Mouse (Mus musculus): ENCODE data around the gene Ccng2.
A peak's percentile ranks its signal among the peaks of the same experiment; 100 is the strongest.

Ccng2 gene

GRCm38 (mm10) chr5:93265801-93266580, 1.1 kb upstream of the Ccng2 start:
- TF ChIP-seq CTCF (conservative IDR thresholded peaks at IDR 0.05; ENCODE audit: low read length) (no peak), POU5F1 (IDR thresholded peaks at IDR 0.05; ENCODE audit: borderline replicate concordance, low read length) (no peak), NANOG (IDR thresholded peaks at IDR 0.05; ENCODE audit: borderline replicate concordance, low read length) (no peak)
- peaks cover 33% of the 10 kb centered on the region for H3K4me1 ChIP-seq (replicated peaks; ENCODE audit: low read depth, low read length)
- peak overlapping the region; percentile 100 for H3K4me3 ChIP-seq (replicated peaks; ENCODE audit: low read length)
- H3K27me3 ChIP-seq (ENCODE audit: insufficient read depth, low read length) = no peaks in the 10 kb centered on the region
- peaks cover 17% of the 10 kb centered on the region for H3K36me3 ChIP-seq (ENCODE audit: insufficient read depth, low read length)
- H3K9me3 ChIP-seq (ENCODE audit: low read length) = no peaks in the 10 kb centered on the region

GRCm38 (mm10) chr5:93267851-93268606, 972 bp downstream of the Ccng2 start:
- H3K4me1 ChIP-seq (replicated peaks; ENCODE audit: low read depth, low read length) = peaks cover 33% of the 10 kb centered on the region
- no peaks in the 10 kb centered on the region for H3K27me3 ChIP-seq (ENCODE audit: insufficient read depth, low read length)
- TF ChIP-seq CTCF (conservative IDR thresholded peaks at IDR 0.05; ENCODE audit: low read length) = no peak
- no peak for TF ChIP-seq POU5F1 (IDR thresholded peaks at IDR 0.05; ENCODE audit: borderline replicate concordance, low read length)
- no peak for TF ChIP-seq NANOG (IDR thresholded peaks at IDR 0.05; ENCODE audit: borderline replicate concordance, low read length)
- no peaks in the 10 kb centered on the region for H3K9me3 ChIP-seq (ENCODE audit: low read length)
- H3K4me3 ChIP-seq (replicated peaks; ENCODE audit: low read length) = peak overlapping the region; percentile 100
- peaks cover 37% of the 10 kb centered on the region for H3K36me3 ChIP-seq (ENCODE audit: insufficient read depth, low read length)

GRCm38 (mm10) chr5:93270095-93270494, 3.0 kb downstream of the Ccng2 start:
- Histone ChIP-seq H3K4me3 (replicated peaks; ENCODE audit: low read length) (no peak overlapping the region), H3K27me3 (ENCODE audit: insufficient read depth, low read length) (no peaks in the 10 kb centered on the region), H3K36me3 (ENCODE audit: insufficient read depth, low read length) (peaks cover 58% of the 10 kb centered on the region), H3K4me1 (replicated peaks; ENCODE audit: low read depth, low read length) (peaks cover 26% of the 10 kb centered on the region), H3K9me3 (ENCODE audit: low read length) (no peaks in the 10 kb centered on the region)
- TF ChIP-seq CTCF (conservative IDR thresholded peaks at IDR 0.05; ENCODE audit: low read length) (no peak), POU5F1 (IDR thresholded peaks at IDR 0.05; ENCODE audit: borderline replicate concordance, low read length) (no peak), NANOG (IDR thresholded peaks at IDR 0.05; ENCODE audit: borderline replicate concordance, low read length) (no peak)

- TF ChIP-seq POU5F1 (IDR thresholded peaks at IDR 0.05; ENCODE audit: borderline replicate concordance, low read length) (no peak), CTCF (conservative IDR thresholded peaks at IDR 0.05; ENCODE audit: low read length) (no peak), NANOG (IDR thresholded peaks at IDR 0.05; ENCODE audit: borderline replicate concordance, low read length) (no peak)
- H3K27me3 ChIP-seq (ENCODE audit: insufficient read depth, low read length) = no peaks in the 10 kb centered on the region
Measured at GRCm38 (mm10) chr5:93270721-93271120, 3.7 kb downstream of the Ccng2 start.

GRCm38 (mm10) chr5:93282446-93283107, 15.5 kb downstream of the Ccng2 start:
- H3K36me3 ChIP-seq (ENCODE audit: insufficient read depth, low read length) = peaks cover 6% of the 10 kb centered on the region; the same call in 1 of the 2 replicates
- TF ChIP-seq CTCF (conservative IDR thresholded peaks at IDR 0.05; ENCODE audit: low read length) (no peak), NANOG (IDR thresholded peaks at IDR 0.05; ENCODE audit: borderline replicate concordance, low read length) (no peak)
- H3K4me1 ChIP-seq (replicated peaks; ENCODE audit: low read depth, low read length) = peaks cover 12% of the 10 kb centered on the region
- no peaks in the 10 kb centered on the region for H3K27me3 ChIP-seq (ENCODE audit: insufficient read depth, low read length)
- H3K9me3 ChIP-seq (ENCODE audit: low read length) = no peaks in the 10 kb centered on the region
- H3K4me3 ChIP-seq (replicated peaks; ENCODE audit: low read length) = no peak overlapping the region

More at GRCm38 (mm10) chr5:93270721-93271120, 3.7 kb downstream of the Ccng2 start:
- H3K4me3 ChIP-seq (replicated peaks; ENCODE audit: low read length) = no peak overlapping the region
- peaks cover 23% of the 10 kb centered on the region for H3K4me1 ChIP-seq (replicated peaks; ENCODE audit: low read depth, low read length)
- H3K36me3 ChIP-seq (ENCODE audit: insufficient read depth, low read length) = peaks cover 64% of the 10 kb centered on the region
- H3K9me3 ChIP-seq (ENCODE audit: low read length) = no peaks in the 10 kb centered on the region

GRCm38 (mm10) chr5:93283109-93283508, 16.1 kb downstream of the Ccng2 start:
- no peak for TF ChIP-seq POU5F1 (IDR thresholded peaks at IDR 0.05; ENCODE audit: borderline replicate concordance, low read length)
- no peak for TF ChIP-seq CTCF (conservative IDR thresholded peaks at IDR 0.05; ENCODE audit: low read length)
- TF ChIP-seq NANOG (IDR thresholded peaks at IDR 0.05; ENCODE audit: borderline replicate concordance, low read length) = no peak
- Histone ChIP-seq H3K4me3 (replicated peaks; ENCODE audit: low read length) (no peak overlapping the region), H3K4me1 (replicated peaks; ENCODE audit: low read depth, low read length) (peaks cover 12% of the 10 kb centered on the region), H3K27me3 (ENCODE audit: insufficient read depth, low read length) (no peaks in the 10 kb centered on the region), H3K9me3 (ENCODE audit: low read length) (no peaks in the 10 kb centered on the region), H3K36me3 (ENCODE audit: insufficient read depth, low read length) (peaks cover under 1% of the 10 kb centered on the region; the same call in 1 of the 2 replicates)

GRCm38 (mm10) chr5:93288553-93288952, 21.5 kb downstream of the Ccng2 start:
- H3K9me3 ChIP-seq (ENCODE audit: low read length) = peaks cover 10% of the 10 kb centered on the region
- TF ChIP-seq CTCF (conservative IDR thresholded peaks at IDR 0.05; ENCODE audit: low read length) = no peak

GRCm38 (mm10) chr5:93290282-93290681, 23.2 kb downstream of the Ccng2 start:
- Histone ChIP-seq H3K4me1 (replicated peaks; ENCODE audit: low read depth, low read length) (no peaks in the 10 kb centered on the region), H3K36me3 (ENCODE audit: insufficient read depth, low read length) (no peaks in the 10 kb centered on the region), H3K9me3 (ENCODE audit: low read length) (peaks cover 10% of the 10 kb centered on the region), H3K4me3 (replicated peaks; ENCODE audit: low read length) (no peak overlapping the region), H3K27me3 (ENCODE audit: insufficient read depth, low read length) (no peaks in the 10 kb centered on the region)
- no peak for TF ChIP-seq POU5F1 (IDR thresholded peaks at IDR 0.05; ENCODE audit: borderline replicate concordance, low read length)
- no peak for TF ChIP-seq CTCF (conservative IDR thresholded peaks at IDR 0.05; ENCODE audit: low read length)
- no peak for TF ChIP-seq NANOG (IDR thresholded peaks at IDR 0.05; ENCODE audit: borderline replicate concordance, low read length)

More at GRCm38 (mm10) chr5:93288553-93288952, 21.5 kb downstream of the Ccng2 start:
- Histone ChIP-seq H3K36me3 (ENCODE audit: insufficient read depth, low read length) (no peaks in the 10 kb centered on the region), H3K4me1 (replicated peaks; ENCODE audit: low read depth, low read length) (peaks cover under 1% of the 10 kb centered on the region), H3K4me3 (replicated peaks; ENCODE audit: low read length) (no peak overlapping the region), H3K27me3 (ENCODE audit: insufficient read depth, low read length) (no peaks in the 10 kb centered on the region)

Measured in E14TG2a.4 (cell line).